Mouse (Mus musculus) lung, embryonic 14.5 days (tissue): ENCODE data around the gene Igsf21. TPM values are rescaled to one million over a fixed set of nuclear protein-coding genes. Genes with fewer than 3 reads are reported as not detected.

Experiments
- ATAC-seq: fragments of 200-750 bp; cut with Nextera tagmentation; 2 replicates; pipeline ENCODE4 v1.8.0; 2017; ENCODE audit warnings: mild to moderate bottlenecking, moderate TSS enrichment, moderate library complexity; ENCODE audit not compliant: insufficient read depth
- DNase-seq: peaks from one replicate; pipeline ENCODE4 v3.0.0-alpha.2; 2015
- H3K27ac ChIP-seq: fragments of 300-500 bp; sonication (generic); 2 replicates; pipeline ENCODE4 v1.5.1; 2014; ENCODE audit warnings: low read depth, mild to moderate bottlenecking, moderate library complexity
- H3K27me3 ChIP-seq: fragments of 300-500 bp; sonication (generic); 2 replicates; pipeline ENCODE4 v1.6.1; 2014; ENCODE audit warnings: low read length, control low read depth; ENCODE audit not compliant: insufficient read depth
- H3K36me3 ChIP-seq: fragments of 300-500 bp; sonication (generic); 2 replicates; pipeline ENCODE4 v1.6.1; 2014; ENCODE audit warnings: control low read depth; ENCODE audit not compliant: insufficient read depth
- H3K4me1 ChIP-seq: fragments of 300-500 bp; sonication (generic); 2 replicates; pipeline ENCODE4 v1.6.1; 2014; ENCODE audit warnings: antibody characterized with exemption, control low read depth; ENCODE audit not compliant: insufficient read depth
- H3K4me2 ChIP-seq: fragments of 300-500 bp; sonication (generic); 2 replicates; pipeline ENCODE4 v1.6.1; 2014; ENCODE audit warnings: mild to moderate bottlenecking
- H3K4me3 ChIP-seq: fragments of 300-500 bp; sonication (generic); 2 replicates; pipeline ENCODE4 v1.5.1; 2014; ENCODE audit warnings: low read depth, low read length
- H3K9ac ChIP-seq: fragments of 300-500 bp; sonication (generic); 2 replicates; pipeline ENCODE4 v1.6.1; 2014
- H3K9me3 ChIP-seq: fragments of 300-500 bp; sonication (generic); 2 replicates; pipeline ENCODE4 v1.6.1; 2016; ENCODE audit warnings: low read depth, low read length, control low read depth
- CTCF ChIP-seq: IDR thresholded peaks from 2 replicates; pipeline ENCODE4 v1.5.1; 2016; ENCODE audit warnings: antibody characterized with exemption, low read depth
- WGBS: fragments of 180-500 bp; shearing (Covaris S2); extraction: QIAGEN DNeasy Blood & Tissue Kit; methylation state at CpG from one replicate; pipeline ENCODE4 v1.1.7; 2014; 5-methylcytosine and 5-hydroxymethylcytosine counted together
- polyA plus RNA-seq: library from polyadenylated mRNA; unstranded; fragments of >200 nt; fragmentation: Nextera tagmentation; extraction: Ambion mirVana; gene quantifications from 2 replicates; pipeline ENCODE4 v1.2.1, GENCODE M21; 2014

Gene Igsf21
- polyA plus RNA-seq, 1 experiment from 2014 or later = not detected

GRCm38 (mm10) chr4:140245286-140246179, 1.1 kb downstream of the Igsf21 start:
- no peak overlapping the region for H3K9ac ChIP-seq
- H3K27me3 ChIP-seq = peaks cover 78% of the 10 kb centered on the region
- WGBS = 3% methylated on average over 23 of the region's 23 CpGs
- no peaks in the 10 kb centered on the region for H3K9me3 ChIP-seq
- no peak overlapping the region for H3K27ac ChIP-seq
- DNase-seq = peak; percentile 24
- ATAC-seq = no peak
- no peaks in the 10 kb centered on the region for H3K36me3 ChIP-seq
- peak overlapping the region; percentile 47 for H3K4me2 ChIP-seq
- TF ChIP-seq CTCF = peak; percentile 31
- H3K4me1 ChIP-seq = no peaks in the 10 kb centered on the region
- no peak overlapping the region; the same call in 1 of the 2 replicates for H3K4me3 ChIP-seq

DNA sequence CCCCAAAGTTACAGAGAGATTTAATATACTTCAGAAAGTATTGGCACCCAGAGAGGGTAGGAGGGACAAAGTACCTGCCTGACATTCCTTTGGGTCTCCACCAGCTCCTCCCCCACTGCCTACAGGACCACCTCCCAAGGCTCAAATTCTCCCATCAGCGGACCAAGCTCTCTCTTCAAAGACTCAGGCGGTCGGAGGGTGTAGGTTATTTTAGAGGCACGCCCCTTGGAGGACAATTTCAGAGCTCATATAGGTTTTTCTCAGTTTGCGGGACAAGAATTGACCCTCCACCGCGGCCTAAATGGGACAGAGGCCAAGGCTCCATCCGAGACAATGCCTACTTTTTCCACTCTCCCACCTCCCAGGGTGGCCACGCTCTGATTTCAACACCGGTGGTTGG, 1.7 kb downstream of the Igsf21 start:
- Histone ChIP-seq H3K9me3 (no peaks in the 10 kb centered on the region), H3K27ac (no peak overlapping the region), H3K4me3 (no peak overlapping the region), H3K36me3 (no peaks in the 10 kb centered on the region), H3K9ac (no peak overlapping the region), H3K4me2 (no peak overlapping the region), H3K4me1 (no peaks in the 10 kb centered on the region), H3K27me3 (peaks cover 75% of the 10 kb centered on the region)
- under 1% methylated on average over 10 of the region's 10 CpGs for WGBS
- ATAC-seq (no peak), DNase-seq (no peak)
- no peak for TF ChIP-seq CTCF

DNA sequence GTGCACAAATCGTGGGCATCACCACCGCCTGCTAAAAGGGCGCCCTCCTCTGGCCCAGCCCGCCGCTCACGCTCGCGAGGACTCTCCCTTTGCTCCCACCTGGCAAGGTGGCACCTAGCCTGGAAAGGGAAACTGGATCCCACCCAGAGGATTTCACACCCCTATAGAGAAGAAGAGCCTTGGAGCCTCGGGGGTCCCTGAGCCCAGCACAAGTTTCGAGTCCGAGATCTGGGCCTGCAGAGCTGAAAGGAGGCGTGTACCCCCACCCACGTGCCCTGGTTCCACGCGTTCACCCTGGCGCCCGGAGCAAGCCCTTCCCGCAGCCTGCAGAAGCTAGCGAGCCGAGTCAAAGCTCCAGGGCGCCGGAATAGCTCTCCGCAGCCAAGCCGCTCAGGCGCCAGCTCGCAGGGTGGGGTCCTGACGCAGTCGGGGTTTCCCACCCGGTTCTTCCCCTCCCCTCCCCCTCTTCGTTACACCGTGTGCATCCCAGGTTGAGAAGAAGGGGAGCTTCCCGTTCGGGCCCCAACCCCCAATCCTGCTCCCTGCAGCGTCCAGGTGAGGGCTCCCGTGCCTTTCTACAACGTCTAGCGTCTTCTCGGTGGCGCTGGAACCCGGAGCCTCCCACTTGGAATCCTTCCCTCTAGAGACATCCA, 2.3 kb downstream of the Igsf21 start:
- 0 out of 2 replicates have a peak overlapping the region, but pooled peaks have one; percentile 4 for H3K4me2 ChIP-seq
- ATAC-seq = no peak
- H3K4me1 ChIP-seq = no peaks in the 10 kb centered on the region
- no peak overlapping the region for H3K9ac ChIP-seq
- no peak for DNase-seq
- no peak overlapping the region for H3K4me3 ChIP-seq
- H3K27ac ChIP-seq = no peak overlapping the region
- no peak for TF ChIP-seq CTCF
- H3K36me3 ChIP-seq = no peaks in the 10 kb centered on the region
- no peaks in the 10 kb centered on the region for H3K9me3 ChIP-seq
- peaks cover 70% of the 10 kb centered on the region for H3K27me3 ChIP-seq
- under 1% methylated on average over 39 of the region's 40 CpGs for WGBS

DNA sequence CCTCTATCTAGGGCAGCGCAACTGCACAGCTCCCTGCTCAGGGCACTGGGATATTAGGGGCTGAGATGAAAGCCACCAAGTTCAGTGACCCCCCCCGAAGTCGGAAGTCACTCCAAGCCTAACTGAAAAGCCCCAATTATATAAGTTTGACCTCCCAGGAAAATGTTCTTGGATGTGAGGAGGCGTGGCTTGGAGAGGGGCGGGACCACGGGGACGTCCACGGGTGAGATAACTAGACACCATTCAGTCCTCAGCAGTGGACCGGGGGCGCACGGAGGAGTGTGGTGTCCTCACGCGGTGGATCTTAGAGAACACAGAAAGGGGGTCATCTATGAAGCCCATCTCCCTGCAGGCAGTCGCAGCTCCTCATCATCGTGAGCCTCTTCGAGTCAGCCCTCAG, 3.4 kb downstream of the Igsf21 start:
- DNase-seq (no peak), ATAC-seq (no peak)
- no peak overlapping the region for H3K4me2 ChIP-seq
- H3K9me3 ChIP-seq = no peaks in the 10 kb centered on the region
- no peak overlapping the region for H3K9ac ChIP-seq
- H3K4me3 ChIP-seq = no peak overlapping the region
- WGBS = 20% methylated on average over 16 of the region's 16 CpGs
- no peaks in the 10 kb centered on the region for H3K4me1 ChIP-seq
- H3K27me3 ChIP-seq = peaks cover 60% of the 10 kb centered on the region
- H3K27ac ChIP-seq = no peak overlapping the region
- no peaks in the 10 kb centered on the region for H3K36me3 ChIP-seq
- TF ChIP-seq CTCF = no peak

DNA sequence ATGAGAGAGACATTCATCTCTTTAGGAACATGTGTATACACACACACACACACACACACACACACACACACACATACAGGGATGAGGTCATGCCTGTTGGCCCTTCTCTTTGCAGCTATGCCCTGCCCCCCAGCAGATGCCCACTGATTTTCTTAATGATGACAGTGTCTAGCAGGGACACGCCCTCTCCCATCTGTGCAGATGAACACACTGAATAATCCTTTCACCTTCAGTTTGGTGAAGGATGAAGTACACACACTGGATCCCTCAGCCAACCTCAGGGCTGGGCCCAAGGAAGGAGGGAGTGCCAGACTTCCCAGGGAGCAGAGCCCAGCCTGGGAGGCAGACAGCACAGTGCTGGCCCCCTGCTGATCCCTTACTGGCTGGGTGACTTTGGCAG, 4.3 kb downstream of the Igsf21 start:
- Histone ChIP-seq H3K4me2 (no peak overlapping the region), H3K9ac (no peak overlapping the region), H3K36me3 (no peaks in the 10 kb centered on the region), H3K9me3 (no peaks in the 10 kb centered on the region), H3K27me3 (peaks cover 51% of the 10 kb centered on the region), H3K4me1 (no peaks in the 10 kb centered on the region), H3K4me3 (no peak overlapping the region), H3K27ac (no peak overlapping the region)
- no peak for TF ChIP-seq CTCF
- 72% methylated on average over 1 of the region's 1 CpGs for WGBS
- no peak for ATAC-seq
- no peak for DNase-seq

GRCm38 (mm10) chr4:140237305-140237741, 9.3 kb downstream of the Igsf21 start:
- Histone ChIP-seq H3K27me3 (peaks cover 2% of the 10 kb centered on the region; the same call in 1 of the 2 replicates), H3K36me3 (no peaks in the 10 kb centered on the region), H3K4me3 (no peak overlapping the region), H3K9me3 (no peaks in the 10 kb centered on the region), H3K9ac (no peak overlapping the region), H3K4me1 (no peaks in the 10 kb centered on the region), H3K27ac (no peak overlapping the region), H3K4me2 (no peak overlapping the region)
- DNase-seq = peak; percentile 31
- TF ChIP-seq CTCF = no peak
- WGBS = 16% methylated on average over 10 of the region's 10 CpGs
- peak; percentile 41; the same call in 1 of the 2 replicates for ATAC-seq
